Mouse (Mus musculus) erythroblast, embryonic 14.5 days (primary cell): ENCODE results near the gene Kcnk1.

Source experiments
- GATA1 ChIP-seq: IDR thresholded peaks from 2 replicates; pipeline ENCODE4 v1.6.1; 2012; ENCODE audit warnings: low read length, inconsistent platforms, mixed read lengths
- TAL1 ChIP-seq: IDR thresholded peaks from 3 replicates; pipeline ENCODE4 v1.6.1; 2012; ENCODE audit warnings: low read length, inconsistent platforms, mixed read lengths

DNA sequence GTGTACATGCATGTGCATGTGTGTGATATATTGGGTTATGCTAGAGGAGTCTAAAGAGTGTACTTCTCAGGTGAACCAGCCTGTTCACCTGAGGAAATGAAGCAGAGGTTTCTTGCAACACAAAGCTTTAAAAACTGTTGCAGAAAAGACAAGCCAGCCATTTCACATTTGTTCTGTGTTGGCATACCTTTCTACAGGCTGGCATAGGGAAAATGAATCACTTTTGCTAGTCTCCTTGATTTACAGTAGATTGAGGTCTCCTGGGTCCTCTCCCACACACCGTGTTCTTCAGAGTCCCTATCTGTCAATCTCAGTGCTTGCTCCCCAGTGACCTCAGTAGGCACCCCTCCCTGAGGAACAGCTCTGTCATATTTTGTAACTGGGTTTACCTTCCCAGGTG lies 79.1 kb downstream of the Kcnk1 start:
- TF ChIP-seq GATA1 (no peak), TAL1 (no peak)
